Mouse (Mus musculus) hindbrain, embryonic 11.5 days (tissue): Measurements from ENCODE around the gene Fgf16. TPM values are rescaled to one million over a fixed set of nuclear protein-coding genes. Genes with fewer than 3 reads are reported as not detected.

ENCODE experiments used
- polyA plus RNA-seq: library from polyadenylated mRNA; unstranded; fragments of >200 nt; fragmentation: Nextera tagmentation; extraction: Ambion mirVana; gene quantifications from 2 replicates; pipeline ENCODE4 v1.2.1, GENCODE M21; 2014

Gene Fgf16
- polyA plus RNA-seq, 1 experiment from 2014 or later, result not detected

Other genes with a start within 250 kb of the Fgf16 start
- 193 and 234 TPM in 2 replicates for gene Atrx, start 165.1 kb downstream of the Fgf16 start, polyA plus RNA-seq
- gene Magt1, start 247.6 kb downstream of the Fgf16 start, polyA plus RNA-seq, result 47.1 and 55.7 TPM in 2 replicates